In genomic region chr6:51558311-51558710, GRCm38 (mm10) we compare ENCODE assay signal across 18 mouse cellular contexts. TPM values are rescaled to one million over a fixed set of nuclear protein-coding genes. Genes with fewer than 3 reads are reported as not detected.
DNase-seq lines count a peak whose midpoint lies in the region; ATAC-seq lines count a peak whose summit lies in the region.
"Had no signal": no experiment of that assay in that cellular context is flagged by ENCODE, and none has a peak within 500 bp of the region (broad histone marks: within the 10 kb centered on the region; RNA-seq: fewer than 3 reads in every experiment).

No protein-coding gene starts in this region.

- peak; percentile 27 for DNase-seq in gastrocnemius, adult 18-20 months (ENCODE audit: low spot score)
- DNase-seq in gastrocnemius, postnatal 4 days (ENCODE audit: low spot score in 2 of 2): no peak
- DNase-seq in 3T3-L1 (ENCODE audit: low read depth, low spot score): peak; percentile 53
- peak; percentile 54 for DNase-seq in brain, adult 2 months (ENCODE audit: low read depth, low spot score)
- DNase-seq in cerebellum, adult 18-20 months: no peak
- no peak for DNase-seq in thymus, postnatal 25 days
- DNase-seq in neural tube, embryonic 10.5 days (ENCODE audit: extremely low spot score, low spot score): no peak
- DNase-seq: adrenal gland, adult 8-10 months; B cell, adult 2 months; cerebellum, postnatal 25 days; heart, postnatal 14 days; kidney, adult 18-20 months; kidney, postnatal 14 days; right cerebral cortex, postnatal 4 days; thymus, adult 2 months had no signal

- peak; percentile 94 for ATAC-seq in megakaryocyte progenitor cell, adult 5-6 weeks (replicated peaks; ENCODE audit: poor library complexity)
- ATAC-seq: hindbrain, embryonic 16.5 days; midbrain, embryonic 16.5 days had no signal

RNA-seq across cellular contexts. Expression of gene Snx10, which starts 34.6 kb away (rescaled TPM):
- total RNA-seq in gastrocnemius, adult 18-20 months (2021): 1 to 10 TPM; 6.5 to 8.2 TPM
- 1 to 10 TPM; 4.9 to 5.0 TPM for total RNA-seq in gastrocnemius, postnatal 4 days (2021)
- 66.9 and 67.8 TPM in 2 replicates for total RNA-seq in megakaryocyte progenitor cell, adult 5-6 weeks (2015)
- total RNA-seq in megakaryocyte progenitor cell, adult 5-6 weeks (2017): 54.1 and 55.1 TPM in 2 replicates

Comparison
In these comparisons a context has a peak if more than half of its experiments do, and no peak if none do; other contexts are left out.
1. DNase-seq: peak in gastrocnemius, adult 18-20 months (single experiment), 3T3-L1 (single experiment) and brain, adult 2 months (single experiment); none in gastrocnemius, postnatal 4 days (0 of 2), cerebellum, adult 18-20 months (0 of 2), thymus, postnatal 25 days (single experiment) and neural tube, embryonic 10.5 days (single experiment).
2. RNA of gene Snx10, which starts 34.6 kb away (total RNA-seq): 54.1 to 67.8 TPM in megakaryocyte progenitor cell, adult 5-6 weeks; 6.5 to 8.2 TPM in gastrocnemius, adult 18-20 months and 4.9 to 5.0 TPM in gastrocnemius, postnatal 4 days; every median in the first group is over 4 times any median in the second.